Mouse (Mus musculus) small intestine, adult 10 weeks (tissue): ENCODE results near the gene Gdpd5. TPM values are rescaled to one million over a fixed set of nuclear protein-coding genes. Genes with fewer than 3 reads are reported as not detected.

ENCODE experiments used
- polyA plus RNA-seq: library from polyadenylated mRNA; stranded (reverse); fragments of 350-450 nt; fragmentation: Illumina TruSeq; extraction: RNeasy Lipid Tissue Mini Kit (QIAGEN cat#74804); gene quantifications from one replicate; pipeline ENCODE4 v1.2.3, GENCODE M21; 2014; ENCODE audit warnings: low replicate concordance

The Gdpd5 gene
- polyA plus RNA-seq: 0.11 TPM

DNA sequence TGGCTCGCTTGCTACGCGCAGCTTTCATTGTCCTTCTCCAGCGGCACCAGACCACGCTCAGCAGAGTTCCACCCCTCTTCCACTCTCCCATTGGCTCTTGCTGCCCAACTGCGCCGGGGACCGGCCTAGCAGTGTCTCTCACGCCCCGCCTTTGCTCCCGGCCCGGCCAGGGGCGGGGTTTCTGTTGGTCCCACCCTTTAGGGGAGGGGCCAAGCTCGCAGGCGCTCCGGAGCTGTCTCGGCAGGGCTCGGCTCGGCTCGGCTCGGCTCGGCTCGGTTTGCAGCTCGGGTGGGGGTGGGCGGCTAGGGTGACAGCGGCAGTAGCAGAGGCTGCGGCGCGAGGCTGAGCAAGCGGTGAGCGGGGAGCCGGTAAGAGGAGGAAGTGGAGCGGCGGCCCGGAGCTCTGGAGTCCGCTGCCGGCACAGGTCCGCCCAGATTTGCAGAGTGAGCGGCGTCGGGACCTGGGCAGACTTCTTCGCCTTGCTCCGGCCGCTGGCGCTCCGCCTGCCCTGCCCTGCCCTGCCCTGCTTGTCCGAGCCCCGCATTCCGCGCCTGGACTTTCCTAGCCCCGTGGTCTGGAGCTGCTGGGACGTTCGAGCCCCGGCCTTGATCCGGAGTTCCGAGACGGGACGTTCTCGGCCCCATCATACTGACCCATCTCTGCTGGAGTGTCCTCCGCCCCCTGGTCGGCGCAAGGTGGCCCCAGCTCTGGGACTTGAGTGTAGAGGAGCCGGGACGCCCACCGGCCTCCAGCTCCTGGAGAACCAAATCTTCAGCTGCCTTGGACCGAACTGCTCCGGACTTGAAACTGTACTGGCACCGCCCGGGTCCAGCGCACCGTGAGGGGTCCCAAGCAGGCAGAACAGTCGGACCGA is at the start of gene Gdpd5:
Gdpd5 (plus strand) TSS at position 201 of the 874 bp plus-strand sequence.

DNA sequence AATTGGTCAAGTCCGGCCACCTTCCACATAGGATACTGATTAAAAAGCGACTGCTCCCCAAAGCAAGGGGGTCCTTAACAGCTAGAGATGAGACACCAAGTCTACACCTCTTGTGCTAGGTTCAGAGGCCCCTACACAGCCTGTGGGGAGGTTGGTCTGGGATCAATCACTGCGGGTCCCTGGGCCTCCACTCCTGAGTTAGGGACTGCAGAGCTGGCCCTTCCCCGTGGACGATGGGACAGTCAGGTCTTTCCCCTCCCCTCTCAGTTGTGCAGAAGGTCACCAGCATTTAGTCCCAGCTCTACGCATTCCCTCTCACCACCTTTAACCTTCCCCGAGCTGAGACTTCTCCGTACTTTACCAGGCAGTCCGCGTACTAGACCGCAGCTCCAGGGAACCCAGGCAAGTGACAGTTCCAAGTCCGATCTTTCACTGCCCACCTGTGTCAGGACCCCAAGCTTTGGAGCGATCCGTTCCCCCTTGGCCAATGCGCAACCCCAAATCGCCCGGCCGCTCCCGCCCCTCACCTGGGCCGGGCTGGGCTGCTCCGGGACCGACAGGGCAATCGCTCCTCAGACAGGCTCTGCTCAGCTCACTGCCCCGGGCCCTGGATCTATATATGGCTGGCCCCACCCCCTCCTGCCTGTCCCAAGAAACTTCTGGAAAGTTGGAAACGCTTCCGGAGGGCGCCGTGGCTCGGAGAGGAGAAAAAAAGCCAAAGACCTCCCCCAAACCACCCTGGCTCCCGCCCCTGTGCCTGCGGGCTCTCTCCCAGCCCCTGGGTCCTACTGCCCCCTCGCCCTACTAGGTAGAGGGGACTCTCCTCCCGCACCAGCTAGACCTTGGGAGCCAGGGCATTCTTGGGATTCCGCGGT is 28.5 kb upstream of the Gdpd5 start, which contains the start of gene Serpinh1:
Serpinh1 (minus strand) TSS at position 714 of the 875 bp plus-strand sequence.

DNA sequence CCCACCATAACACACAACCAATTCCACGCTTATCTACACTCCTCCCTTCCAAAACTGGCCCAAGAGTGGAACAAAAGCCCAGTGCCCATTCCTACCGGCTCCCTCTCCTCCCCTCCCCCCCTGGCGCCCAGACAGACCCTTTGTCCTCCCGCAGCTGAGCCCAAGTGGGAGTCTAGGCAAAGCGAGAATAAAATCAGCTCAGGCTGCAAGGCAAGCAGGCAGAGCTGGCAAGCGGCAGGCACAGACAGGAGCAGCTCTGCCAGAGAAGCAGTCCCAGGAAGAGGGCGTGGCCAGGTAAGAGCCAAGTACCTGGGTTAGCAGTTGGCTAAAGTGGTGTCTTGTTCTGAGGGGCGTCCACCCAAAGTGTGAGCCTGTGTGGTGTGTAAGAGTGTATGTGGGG is 84.6 kb downstream of the Gdpd5 start, which contains the start of gene Klhl35:
Klhl35 (plus strand) TSS at position 194 of the 400 bp plus-strand sequence.

DNA sequence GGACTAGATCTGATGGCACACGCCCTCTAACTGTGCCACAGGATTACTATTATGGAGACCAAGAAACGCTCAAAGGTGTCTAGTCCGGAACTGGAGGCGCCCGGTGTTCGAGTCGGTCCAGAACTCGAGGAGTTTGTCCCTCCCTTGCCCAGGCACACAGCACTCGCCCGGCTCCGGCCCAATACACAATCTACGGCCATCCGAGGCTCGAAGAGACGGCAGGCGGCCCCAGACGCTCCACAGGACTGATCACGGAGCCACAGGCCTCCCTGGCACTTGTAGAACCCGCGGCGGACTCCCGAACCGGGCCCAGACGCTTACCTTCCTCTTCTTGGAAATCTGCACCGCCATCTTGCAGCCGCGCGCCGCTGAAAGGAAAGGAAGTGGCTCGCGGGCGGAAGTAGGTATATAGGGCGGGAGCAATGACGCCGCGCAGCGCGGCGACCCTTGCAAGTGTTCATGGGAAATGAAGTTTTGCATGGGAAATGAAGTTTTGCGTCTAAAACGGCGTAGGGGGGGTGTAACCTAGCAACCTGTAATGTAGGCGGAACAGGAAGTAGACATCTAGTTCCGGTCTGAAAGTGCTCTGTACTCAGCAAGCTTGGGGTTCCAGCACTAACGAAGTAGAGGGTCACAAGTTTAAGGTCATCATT is 102.2 kb downstream of the Gdpd5 start, which contains the start of gene Rps3:
Rps3 (minus strand) TSS at position 468 of the 653 bp plus-strand sequence.

Other genes starting within 250 kb of the Gdpd5 start
- gene Uvrag, start 240.3 kb upstream of the Gdpd5 start, polyA plus RNA-seq: 7.9 TPM
- gene Dgat2, start 198.7 kb upstream of the Gdpd5 start, polyA plus RNA-seq: 37.5 TPM
- 26.9 TPM for gene Mogat2, start 142.8 kb upstream of the Gdpd5 start, polyA plus RNA-seq
- gene Map6, start 114.0 kb upstream of the Gdpd5 start, polyA plus RNA-seq: 0.22 TPM
- 13.3 TPM for gene Serpinh1, start 28.2 kb upstream of the Gdpd5 start, polyA plus RNA-seq
- not detected for gene Klhl35, start 84.6 kb downstream of the Gdpd5 start, polyA plus RNA-seq
- 387 TPM for gene Rps3, start 102.3 kb downstream of the Gdpd5 start, polyA plus RNA-seq
- gene Arrb1, start 154.1 kb downstream of the Gdpd5 start, polyA plus RNA-seq: 17.4 TPM
- gene Tpbgl, start 245.7 kb downstream of the Gdpd5 start, polyA plus RNA-seq: 0.52 TPM